9 mouse cellular contexts compared by ENCODE assay signal in genomic region chr5:121627871-121628270, GRCm38 (mm10). TPM values are rescaled to one million over a fixed set of nuclear protein-coding genes. Genes with fewer than 3 reads are reported as not detected.
A peak's percentile ranks its signal among the peaks of the same experiment; 100 is the strongest.
DNase-seq lines count a peak whose midpoint lies in the region; ATAC-seq and TF ChIP-seq lines count a peak whose summit lies in the region.
"Had no signal": no experiment of that assay in that cellular context is flagged by ENCODE, and none has a peak within 500 bp of the region (broad histone marks: within the 10 kb centered on the region; RNA-seq: fewer than 3 reads in every experiment).

No protein-coding gene starts in this region.

- WGBS in kidney, embryonic 14.5 days = 0% methylated on average over 1 of the region's 1 CpGs
- WGBS in limb, embryonic 14.5 days = 0% methylated on average over 1 of the region's 1 CpGs

- H3K36me3 ChIP-seq in kidney, embryonic 14.5 days (ENCODE audit: control insufficient read depth, insufficient read depth, low read length) = no peaks in the 10 kb centered on the region
- no peaks in the 10 kb centered on the region for H3K36me3 ChIP-seq in limb, embryonic 14.5 days (ENCODE audit: control insufficient read depth, insufficient read depth, low read length)
- H3K36me3 ChIP-seq: stomach, embryonic 15.5 days had no signal

- H3K27ac ChIP-seq in kidney, embryonic 14.5 days (ENCODE audit: low read depth, low read length) = no peak overlapping the region
- H3K27ac ChIP-seq in limb, embryonic 14.5 days (replicated peaks; ENCODE audit: low read depth, low read length) = no peak overlapping the region
- H3K27ac ChIP-seq: stomach, embryonic 15.5 days had no signal

- ATAC-seq in kidney, embryonic 14.5 days (ENCODE audit: low FRiP score, low TSS enrichment) = no peak
- no peak for ATAC-seq in limb, embryonic 14.5 days (ENCODE audit: low FRiP score, low read depth)

- no peaks in the 10 kb centered on the region for H3K9me3 ChIP-seq in kidney, embryonic 14.5 days (ENCODE audit: control insufficient read depth, low read length)
- H3K9me3 ChIP-seq in limb, embryonic 14.5 days (ENCODE audit: control insufficient read depth, low read length) = no peaks in the 10 kb centered on the region
- H3K9me3 ChIP-seq: stomach, embryonic 15.5 days had no signal

- H3K4me1 ChIP-seq in kidney, embryonic 14.5 days (ENCODE audit: control insufficient read depth, insufficient read depth, low read length) = no peaks in the 10 kb centered on the region
- no peaks in the 10 kb centered on the region for H3K4me1 ChIP-seq in limb, embryonic 14.5 days (ENCODE audit: control insufficient read depth, insufficient read depth, low read length)
- H3K4me1 ChIP-seq: stomach, embryonic 15.5 days had no signal

- no peak overlapping the region for H3K4me2 ChIP-seq in kidney, embryonic 14.5 days (replicated peaks; ENCODE audit: low read depth, low read length)
- H3K4me2 ChIP-seq in limb, embryonic 14.5 days (replicated peaks; ENCODE audit: low read depth, low read length, severe bottlenecking) = no peak overlapping the region
- H3K4me2 ChIP-seq: stomach, embryonic 15.5 days had no signal

- H3K4me3 ChIP-seq in kidney, embryonic 14.5 days (ENCODE audit: low read length) = no peak overlapping the region
- no peak overlapping the region for H3K4me3 ChIP-seq in limb, embryonic 14.5 days (replicated peaks; ENCODE audit: low read length)
- H3K4me3 ChIP-seq: stomach, embryonic 15.5 days had no signal

- H3K27me3 ChIP-seq in kidney, embryonic 14.5 days (ENCODE audit: control insufficient read depth, insufficient read depth, low read length) = no peaks in the 10 kb centered on the region
- no peaks in the 10 kb centered on the region for H3K27me3 ChIP-seq in limb, embryonic 14.5 days (ENCODE audit: control insufficient read depth, insufficient read depth, low read length)
- H3K27me3 ChIP-seq: stomach, embryonic 15.5 days had no signal

- DNase-seq in kidney, adult 18-20 months = peak; percentile 81
- DNase-seq in adrenal gland, adult 2 months = peak; percentile 72
- DNase-seq in embryo, embryonic 11 days = peak; percentile 75
- DNase-seq in hindlimb bud, embryonic 11.5 days (ENCODE audit: extremely low spot score, low read depth, low spot score) = peak; percentile 16
- DNase-seq in limb, embryonic 14.5 days (ENCODE audit: low spot score) = peak; percentile 57
- DNase-seq in retina, embryonic 14.5 days (ENCODE audit: low spot score) = peak; percentile 91
- peak; percentile 67 to 74 for DNase-seq in thymus, postnatal 36 days

- no peak for TF ChIP-seq POLR2A in limb, embryonic 14.5 days (IDR thresholded peaks at IDR 0.05; ENCODE audit: borderline replicate concordance, extremely low read depth, insufficient read depth, insufficient read length)

- no peak overlapping the region for H3K9ac ChIP-seq in kidney, embryonic 14.5 days (ENCODE audit: low read depth, low read length)
- H3K9ac ChIP-seq in limb, embryonic 14.5 days (ENCODE audit: low read depth, low read length, severe bottlenecking) = no peak overlapping the region
- H3K9ac ChIP-seq: stomach, embryonic 15.5 days had no signal

RNA-seq across cellular contexts. Expression of gene Acad12, which starts 9.1 kb away (rescaled TPM):
- 2.2 and 2.4 TPM in 2 replicates for polyA plus RNA-seq in kidney, embryonic 14.5 days (2014; fragmentation: Nextera tagmentation; extraction: Ambion mirVana)
- total RNA-seq in adrenal gland, adult 2 months (2021) = 10 to 100 TPM; 19.4 to 23.5 TPM
- polyA plus RNA-seq in adrenal gland, adult 2 months (2012; rRNA removed) = 14.1 and 14.5 TPM in 2 replicates
- polyA plus RNA-seq in limb, embryonic 14.5 days (2012; rRNA removed) = 2.0 and 3.2 TPM in 2 replicates
- 1.6 and 2.1 TPM in 2 replicates for polyA plus RNA-seq in limb, embryonic 14.5 days (2014; fragmentation: Nextera tagmentation; extraction: Ambion mirVana)

RNA-seq across cellular contexts. Expression of gene Acad10, which starts 32.4 kb away (rescaled TPM):
- polyA plus RNA-seq in kidney, embryonic 14.5 days (2014; fragmentation: Nextera tagmentation; extraction: Ambion mirVana) = 1.7 and 3.2 TPM in 2 replicates
- 10 to 100 TPM; 23.1 to 25.4 TPM for total RNA-seq in adrenal gland, adult 2 months (2021)
- polyA plus RNA-seq in adrenal gland, adult 2 months (2012; rRNA removed) = 9.8 and 10.0 TPM in 2 replicates
- polyA plus RNA-seq in limb, embryonic 14.5 days (2012; rRNA removed) = 2.6 and 2.7 TPM in 2 replicates
- polyA plus RNA-seq in limb, embryonic 14.5 days (2014; fragmentation: Nextera tagmentation; extraction: Ambion mirVana) = 1.3 and 2.2 TPM in 2 replicates

RNA-seq across cellular contexts. Expression of gene Brap, which starts 32.5 kb away (rescaled TPM):
- polyA plus RNA-seq in kidney, embryonic 14.5 days (2014; fragmentation: Nextera tagmentation; extraction: Ambion mirVana) = 20.5 and 35.2 TPM in 2 replicates
- total RNA-seq in adrenal gland, adult 2 months (2021) = 10 to 100 TPM; 52.4 to 60.5 TPM
- 14.7 and 17.0 TPM in 2 replicates for polyA plus RNA-seq in adrenal gland, adult 2 months (2012; rRNA removed)
- 26.1 and 28.2 TPM in 2 replicates for polyA plus RNA-seq in limb, embryonic 14.5 days (2012; rRNA removed)
- 44.6 and 52.7 TPM in 2 replicates for polyA plus RNA-seq in limb, embryonic 14.5 days (2014; fragmentation: Nextera tagmentation; extraction: Ambion mirVana)

RNA-seq across cellular contexts. Expression of gene Aldh2, which starts 34.2 kb away (rescaled TPM):
- 78.8 and 101 TPM in 2 replicates for polyA plus RNA-seq in kidney, embryonic 14.5 days (2014; fragmentation: Nextera tagmentation; extraction: Ambion mirVana)
- total RNA-seq in adrenal gland, adult 2 months (2021) = 1,000 to 10,000 TPM; 1,066 to 2,347 TPM
- polyA plus RNA-seq in adrenal gland, adult 2 months (2012; rRNA removed) = 3,430 and 6,143 TPM in 2 replicates
- polyA plus RNA-seq in limb, embryonic 14.5 days (2012; rRNA removed) = 328 and 418 TPM in 2 replicates
- polyA plus RNA-seq in limb, embryonic 14.5 days (2014; fragmentation: Nextera tagmentation; extraction: Ambion mirVana) = 108 and 134 TPM in 2 replicates

Comparison
In these comparisons a context has a peak if more than half of its experiments do, and no peak if none do; other contexts are left out.
1. DNase-seq: peak in every context shown above with its lines; median percentile 91 in retina, embryonic 14.5 days; 81 in kidney, adult 18-20 months; 75 in embryo, embryonic 11 days; 72 in adrenal gland, adult 2 months; 70 in thymus, postnatal 36 days; 57 in limb, embryonic 14.5 days; 16 in hindlimb bud, embryonic 11.5 days.